Mouse (Mus musculus): Measurements from ENCODE around the gene Dohh.

Dohh gene

GRCm38 (mm10) chr10:81432169-81432867, 48.1 kb downstream of the Dohh start:
- peak; percentile 40 for DNase-seq

- peak; percentile 91 for DNase-seq
Observed at GRCm38 (mm10) chr10:81432868-81433262, 48.6 kb downstream of the Dohh start.

- peak; percentile 31 for DNase-seq
Observed at GRCm38 (mm10) chr10:81433541-81434289, 49.5 kb downstream of the Dohh start.

GRCm38 (mm10) chr10:81434361-81435263, 50.4 kb downstream of the Dohh start:
- DNase-seq: peak; percentile 21

- peak; percentile 91 for DNase-seq
Observed at GRCm38 (mm10) chr10:81435436-81435835, 51.2 kb downstream of the Dohh start.
